Mouse (Mus musculus) ES-E14 (cell line): ENCODE results near the gene Rpl26. TPM values are rescaled to one million over a fixed set of nuclear protein-coding genes. Genes with fewer than 3 reads are reported as not detected.

Experiments
- DNase-seq: peaks from one replicate; pipeline ENCODE4 v3.0.0-alpha.2; 2013; ENCODE audit warnings: low read depth, low spot score
- H3K27ac ChIP-seq: 2 replicates; pipeline ENCODE4 v1.5.1; 2012; ENCODE audit warnings: low read depth, mild to moderate bottlenecking, low read length, moderate library complexity, mixed read lengths; ENCODE audit not compliant: poor library complexity, insufficient read depth, severe bottlenecking
- H3K36me3 ChIP-seq: 2 replicates; pipeline ENCODE4 v1.6.1; 2012; ENCODE audit warnings: mild to moderate bottlenecking, low read length, moderate library complexity, mixed read lengths; ENCODE audit not compliant: control insufficient read depth, poor library complexity, insufficient read depth, severe bottlenecking
- H3K4me1 ChIP-seq, 2 experiments: fragments of 150-350 bp in 1 of 2; sonication (generic) in 1 of 2; 2 replicates each; pipeline ENCODE4 v1.6.1; 2012; ENCODE audit warnings: low read length in 2 of 2, mild to moderate bottlenecking in 1 of 2, mixed read lengths in 1 of 2; ENCODE audit not compliant: control insufficient read depth in 2 of 2, insufficient read depth in 2 of 2, poor library complexity in 1 of 2
- H3K4me3 ChIP-seq, 2 experiments: fragments of 150-350 bp in 1 of 2; sonication (generic) in 1 of 2; 2 replicates each; pipeline ENCODE4 v1.5.1; 2012; ENCODE audit warnings: low read length in 2 of 2, low read depth in 1 of 2, mild to moderate bottlenecking in 1 of 2, mixed read lengths in 1 of 2; ENCODE audit not compliant: insufficient read depth in 1 of 2, poor library complexity in 1 of 2, severe bottlenecking in 1 of 2
- H3K9ac ChIP-seq: 2 replicates; pipeline ENCODE4 v1.6.1; 2012; ENCODE audit warnings: low read depth, mild to moderate bottlenecking, low read length, mixed read lengths; ENCODE audit not compliant: poor library complexity, insufficient read depth, severe bottlenecking
- H3K9me3 ChIP-seq: fragments of 150-350 bp; sonication (generic); 2 replicates; pipeline ENCODE4 v1.6.1; 2012; ENCODE audit warnings: low read depth, mild to moderate bottlenecking, low read length; ENCODE audit not compliant: control insufficient read depth, insufficient read depth
- CHD2 ChIP-seq: IDR thresholded peaks from 2 replicates; pipeline ENCODE4 v1.6.1; 2014; ENCODE audit warnings: mild to moderate bottlenecking, low read depth, low read length, inconsistent platforms
- HCFC1 ChIP-seq: IDR thresholded peaks from 2 replicates; pipeline ENCODE4 v1.6.1; 2012; ENCODE audit warnings: low read length, inconsistent platforms, borderline replicate concordance; ENCODE audit not compliant: insufficient read depth
- MAFK ChIP-seq: IDR thresholded peaks from 2 replicates; pipeline ENCODE4 v1.6.1; 2014; ENCODE audit warnings: mild to moderate bottlenecking, low read depth, low read length, inconsistent platforms; ENCODE audit not compliant: insufficient read depth
- ZC3H11A ChIP-seq: IDR thresholded peaks from 2 replicates; pipeline ENCODE4 v1.6.1; 2012; ENCODE audit warnings: low read depth, mild to moderate bottlenecking, inconsistent platforms, low read length, borderline replicate concordance
- ZNF384 ChIP-seq: IDR thresholded peaks from 2 replicates; pipeline ENCODE4 v1.6.1; 2012; ENCODE audit warnings: low read depth, low read length, inconsistent platforms
- in situ Hi-C, 2 experiments: fragments of 600-800 bp; cut with MboI; formaldehyde crosslinking; loops; one replicate each; pipeline ENCODE4 v1.15.1; 2025; ENCODE audit warnings: low sequenced_read_pairs in 2 of 2, inconsistent platforms in 1 of 2; ENCODE audit not compliant: unreplicated experiment in 2 of 2
- total RNA-seq: library from RNA; depleted of rRNA; stranded (reverse); fragments of 300-350 nt; gene quantifications from 2 replicates; pipeline ENCODE4 v1.2.3, GENCODE M21; 2012

The Rpl26 gene
- total RNA-seq, 1 experiment, result 2,753 TPM

DNA sequence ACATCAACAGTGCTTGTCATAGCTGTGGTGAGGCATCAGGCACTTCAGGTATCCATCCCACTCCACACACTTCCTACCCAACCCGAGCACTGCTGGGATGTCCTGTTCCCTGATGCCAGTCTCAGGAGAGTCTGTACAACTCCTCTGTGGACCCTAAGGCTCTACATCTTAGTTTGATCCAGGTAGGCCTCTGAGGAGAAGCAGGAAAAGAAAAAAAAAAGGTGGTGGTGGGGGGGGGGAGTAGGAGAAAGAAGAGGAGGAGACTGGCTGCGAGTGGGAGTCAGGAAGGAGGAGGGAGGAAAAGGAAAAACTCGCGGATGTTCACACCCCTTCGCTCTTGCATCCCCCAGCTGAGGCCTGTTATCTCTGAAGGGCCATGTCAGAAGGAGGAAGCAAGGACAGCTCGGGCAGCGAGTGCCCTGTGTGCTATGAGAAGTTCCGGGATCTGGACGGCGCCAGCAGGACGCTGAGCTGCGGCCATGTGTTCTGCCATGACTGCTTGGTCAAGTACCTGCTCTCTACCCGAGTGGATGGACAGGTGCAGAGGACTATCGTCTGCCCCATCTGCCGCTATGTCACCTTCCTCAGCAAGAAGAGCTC lies 9.1 kb upstream of the Rpl26 start:
- peaks cover 0 to 4% of the 10 kb centered on the region in 2 experiments; a peak in 1 of 4 replicates for H3K4me1 ChIP-seq
- no peak for TF ChIP-seq ZC3H11A
- no peak for TF ChIP-seq CHD2
- no peak for TF ChIP-seq MAFK
- no peak for TF ChIP-seq HCFC1
- TF ChIP-seq ZNF384, result no peak
- peak overlapping the region; percentile 36 to 41 for H3K4me3 ChIP-seq
- peak overlapping the region; percentile 63 for H3K9ac ChIP-seq
- no peaks in the 10 kb centered on the region for H3K9me3 ChIP-seq
- no peak for DNase-seq
- in situ Hi-C loops, result no loop called here
- H3K36me3 ChIP-seq, result no peaks in the 10 kb centered on the region
- no peak overlapping the region for H3K27ac ChIP-seq

DNA sequence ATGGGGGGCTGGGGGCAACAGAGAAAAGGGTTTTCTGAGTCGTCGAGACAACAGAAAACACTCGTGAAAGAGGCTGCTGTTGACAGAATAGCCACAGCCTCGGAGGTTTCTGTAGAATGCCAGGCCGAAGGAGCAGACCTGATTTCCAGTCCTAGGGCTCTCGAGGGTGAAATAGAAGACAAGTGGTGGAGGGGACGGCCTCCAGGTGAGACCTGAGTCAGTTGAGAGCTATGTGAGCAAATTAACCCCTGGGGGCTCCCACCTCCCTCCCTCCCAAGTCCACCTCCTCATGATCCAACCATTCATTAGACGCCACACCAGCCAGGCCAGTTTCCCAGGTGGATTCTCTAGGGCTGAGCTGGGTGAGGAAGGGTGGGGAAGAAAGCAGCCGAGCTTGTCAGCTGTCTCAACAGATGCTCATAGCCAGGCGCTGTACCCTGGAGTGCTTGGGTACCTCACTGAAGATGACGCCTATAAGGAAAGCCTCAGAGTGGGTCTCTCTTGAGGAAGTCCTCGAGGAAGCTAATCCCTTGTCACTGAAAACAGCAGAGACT lies 7.4 kb upstream of the Rpl26 start:
- peaks cover 0 to 4% of the 10 kb centered on the region in 2 experiments; a peak in 1 of 4 replicates for H3K4me1 ChIP-seq
- H3K27ac ChIP-seq, result no peak overlapping the region
- H3K9me3 ChIP-seq, result no peaks in the 10 kb centered on the region
- H3K36me3 ChIP-seq, result no peaks in the 10 kb centered on the region
- no peak for DNase-seq
- in situ Hi-C loops, result no loop called here
- TF ChIP-seq ZC3H11A, result no peak
- TF ChIP-seq CHD2, result no peak
- TF ChIP-seq HCFC1, result no peak
- no peak for TF ChIP-seq MAFK
- no peak for TF ChIP-seq ZNF384
- H3K4me3 ChIP-seq, result no peak overlapping the region
- no peak overlapping the region for H3K9ac ChIP-seq

GRCm38 (mm10) chr11:68896247-68896646 lies 5.1 kb upstream of the Rpl26 start:
- in situ Hi-C loops, result no loop called here

DNA sequence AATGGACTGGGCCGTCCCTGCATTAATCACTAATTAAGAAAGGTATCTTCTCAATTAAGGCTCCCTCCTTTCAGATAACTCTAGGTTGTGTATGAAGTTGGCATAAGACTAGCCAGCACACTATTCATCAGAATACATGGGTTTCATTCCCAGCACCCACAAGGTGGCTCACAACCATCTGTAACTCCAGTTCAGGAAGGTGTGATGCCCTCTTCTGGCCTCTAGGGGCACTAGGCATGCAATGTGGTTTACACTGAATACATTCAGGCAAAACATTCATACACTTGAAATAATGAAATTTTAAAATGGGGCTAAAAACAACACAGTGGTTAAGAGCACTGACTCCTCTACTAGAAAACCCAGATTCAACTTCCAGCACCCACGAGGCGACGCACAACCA lies 4.3 kb upstream of the Rpl26 start:
- Histone ChIP-seq H3K9ac (no peak overlapping the region), H3K4me3 (no peak overlapping the region), H3K4me1 (peaks cover 0 to 4% of the 10 kb centered on the region in 2 experiments; a peak in 1 of 4 replicates), H3K27ac (no peak overlapping the region), H3K9me3 (no peaks in the 10 kb centered on the region), H3K36me3 (no peaks in the 10 kb centered on the region; the same call in 1 of the 2 replicates)
- DNase-seq, result no peak
- in situ Hi-C loops, result no loop called here
- TF ChIP-seq MAFK (no peak), HCFC1 (no peak), ZNF384 (no peak), CHD2 (no peak), ZC3H11A (no peak)

More at GRCm38 (mm10) chr11:68896247-68896646, 5.1 kb upstream of the Rpl26 start:
- H3K4me3 ChIP-seq, result no peak overlapping the region
- no peaks in the 10 kb centered on the region for H3K9me3 ChIP-seq
- no peak for DNase-seq
- no peaks in the 10 kb centered on the region for H3K36me3 ChIP-seq
- peaks cover 0 to 4% of the 10 kb centered on the region in 2 experiments; a peak in 1 of 4 replicates for H3K4me1 ChIP-seq
- TF ChIP-seq ZC3H11A, result no peak
- no peak overlapping the region for H3K27ac ChIP-seq
- H3K9ac ChIP-seq, result no peak overlapping the region

DNA sequence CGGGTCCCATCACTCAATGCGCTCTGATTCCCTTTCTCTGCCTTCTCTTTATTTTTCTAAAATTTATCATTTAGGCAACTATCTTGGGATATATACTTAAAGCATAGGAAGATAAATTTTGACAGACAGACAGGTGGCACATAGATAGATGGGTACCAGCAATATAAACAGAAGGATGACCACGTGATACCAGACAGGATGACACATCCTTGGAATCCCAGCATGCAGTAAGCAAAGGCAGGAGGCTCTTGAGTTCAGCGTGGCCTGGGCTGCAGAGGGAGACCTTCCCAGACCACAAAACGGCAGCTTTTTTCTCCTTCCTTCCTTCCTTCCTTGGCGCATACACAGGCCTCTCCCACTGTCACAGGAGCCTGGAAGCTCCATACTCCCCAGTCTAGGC lies 3.5 kb upstream of the Rpl26 start:
- Histone ChIP-seq H3K4me1 (peaks cover 0 to 4% of the 10 kb centered on the region in 2 experiments; a peak in 1 of 4 replicates), H3K27ac (no peak overlapping the region), H3K9me3 (no peaks in the 10 kb centered on the region), H3K4me3 (no peak overlapping the region), H3K36me3 (peaks cover 6% of the 10 kb centered on the region), H3K9ac (no peak overlapping the region; the same call in 1 of the 2 replicates)
- DNase-seq, result no peak
- TF ChIP-seq CHD2 (no peak), ZNF384 (no peak), MAFK (no peak), ZC3H11A (no peak), HCFC1 (no peak)
- in situ Hi-C loops, result no loop called here
